Mouse (Mus musculus) E14TG2a.4 (cell line): ENCODE data around the gene Rrp9.
A peak's percentile ranks its signal among the peaks of the same experiment; 100 is the strongest.

Experiments
- H3K27me3 ChIP-seq: 2 replicates; pipeline ENCODE4 v1.6.1; 2014; ENCODE audit warnings: low read length, control low read depth; ENCODE audit not compliant: insufficient read depth
- H3K36me3 ChIP-seq: 2 replicates; pipeline ENCODE4 v1.6.1; 2014; ENCODE audit warnings: low read length, control low read depth; ENCODE audit not compliant: insufficient read depth
- H3K4me1 ChIP-seq: replicated peaks from 2 replicates; pipeline ENCODE4 v1.6.1; 2014; ENCODE audit warnings: low read depth, low read length, control low read depth
- H3K4me3 ChIP-seq: replicated peaks from 2 replicates; pipeline ENCODE4 v1.5.1; 2014; ENCODE audit warnings: mild to moderate bottlenecking, low read length
- H3K9me3 ChIP-seq: 2 replicates; pipeline ENCODE4 v1.6.1; 2014; ENCODE audit warnings: low read length, control low read depth
- CTCF ChIP-seq: conservative IDR thresholded peaks from 2 replicates; pipeline ENCODE4 v1.5.1; 2014; ENCODE audit warnings: low read length
- NANOG ChIP-seq: IDR thresholded peaks from 2 replicates; pipeline ENCODE4 v1.6.1; 2014; ENCODE audit warnings: borderline replicate concordance, low read length, mixed read lengths
- POU5F1 ChIP-seq: IDR thresholded peaks from 2 replicates; pipeline ENCODE4 v1.6.1; 2014; ENCODE audit warnings: low read length, borderline replicate concordance

The Rrp9 gene

DNA sequence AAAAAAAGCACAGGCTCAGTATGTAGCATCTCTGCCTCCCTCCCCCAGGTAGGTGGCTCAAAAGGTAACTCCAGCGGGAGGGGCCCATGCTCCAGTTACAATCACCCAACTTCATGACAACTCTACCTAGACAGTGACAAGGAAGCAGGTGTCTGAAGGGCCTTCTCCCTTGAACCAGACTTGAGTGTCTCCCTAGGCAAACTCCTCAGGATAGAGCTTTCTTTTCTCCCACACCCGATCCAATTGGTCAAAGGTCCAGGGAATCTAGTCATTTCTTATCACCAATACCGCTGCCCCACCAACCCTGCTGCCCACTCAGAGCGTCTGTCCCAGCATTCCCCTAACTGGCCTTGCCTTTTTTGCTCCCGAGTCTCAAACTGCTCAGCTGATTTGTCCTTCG lies 9.0 kb upstream of the Rrp9 start:
- TF ChIP-seq CTCF (no peak), NANOG (no peak), POU5F1 (no peak)
- Histone ChIP-seq H3K36me3 (peaks cover 25% of the 10 kb centered on the region), H3K9me3 (no peaks in the 10 kb centered on the region), H3K4me1 (peaks cover 58% of the 10 kb centered on the region), H3K4me3 (no peak overlapping the region), H3K27me3 (peaks cover 19% of the 10 kb centered on the region)

DNA sequence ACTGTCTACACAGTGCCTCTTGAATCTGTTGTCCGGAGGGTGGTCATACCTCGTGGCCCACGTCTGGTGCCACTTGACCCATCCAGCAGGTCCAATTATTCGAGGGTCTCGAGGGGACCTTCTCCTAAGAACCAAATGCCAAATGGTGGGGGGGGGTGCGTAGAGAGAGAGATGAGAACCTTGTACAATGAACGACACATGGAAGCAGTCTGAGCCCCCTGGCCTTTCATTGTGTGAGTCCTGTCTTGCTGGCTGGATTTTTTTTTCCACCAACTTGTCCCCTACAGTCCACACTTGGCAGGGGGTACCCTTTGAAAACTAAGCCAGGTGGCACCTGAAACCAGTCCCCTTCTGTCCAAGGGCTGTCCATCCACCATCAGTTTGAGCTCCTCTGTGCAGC lies 8.0 kb upstream of the Rrp9 start:
- Histone ChIP-seq H3K27me3 (peaks cover 19% of the 10 kb centered on the region), H3K4me1 (peaks cover 59% of the 10 kb centered on the region), H3K4me3 (no peak overlapping the region), H3K9me3 (no peaks in the 10 kb centered on the region), H3K36me3 (peaks cover 15% of the 10 kb centered on the region)
- no peak for TF ChIP-seq NANOG
- TF ChIP-seq POU5F1: no peak
- no peak for TF ChIP-seq CTCF

DNA sequence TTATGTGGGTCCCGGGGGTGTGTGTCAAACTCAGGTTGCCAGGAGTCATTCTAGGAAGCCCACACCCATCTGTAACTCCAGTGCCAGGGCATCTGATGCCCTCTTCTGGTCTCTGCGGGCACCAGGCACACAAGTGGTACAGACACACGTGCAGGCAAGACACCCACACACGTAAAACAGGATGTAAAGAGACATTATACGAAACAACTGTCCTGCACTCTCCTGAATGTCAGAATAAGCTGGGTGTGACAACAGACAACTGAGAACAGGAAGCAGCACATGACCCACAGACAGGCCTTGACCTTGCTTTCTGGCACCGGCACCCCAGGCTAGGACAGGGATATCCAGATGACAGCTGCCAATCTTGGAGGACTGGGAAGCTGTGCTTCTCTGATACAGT lies 6.4 kb upstream of the Rrp9 start:
- H3K4me1 ChIP-seq: peaks cover 60% of the 10 kb centered on the region

DNA sequence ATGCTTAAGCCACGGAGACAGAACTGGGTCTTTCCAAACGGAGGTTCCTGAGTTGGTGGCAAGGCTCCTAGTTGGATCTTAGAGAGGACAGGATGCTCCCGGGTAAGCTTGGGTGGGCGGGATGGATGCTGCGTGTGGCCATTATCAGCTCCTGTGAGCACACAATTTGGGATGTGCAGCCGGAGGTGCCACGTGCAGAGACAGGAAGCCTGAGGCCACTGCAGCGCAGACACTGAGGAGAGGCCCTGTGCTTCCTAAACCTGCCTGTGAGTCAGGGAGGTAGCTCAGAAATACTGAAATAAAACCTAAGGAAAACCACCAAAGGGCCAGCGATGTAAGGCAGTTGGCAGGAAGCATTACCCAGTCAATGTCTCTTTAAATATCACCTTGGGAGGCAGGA lies 6.0 kb upstream of the Rrp9 start:
- Histone ChIP-seq H3K9me3 (no peaks in the 10 kb centered on the region), H3K4me3 (no peak overlapping the region), H3K4me1 (peaks cover 61% of the 10 kb centered on the region), H3K36me3 (no peaks in the 10 kb centered on the region), H3K27me3 (peaks cover 16% of the 10 kb centered on the region)
- TF ChIP-seq CTCF: no peak
- no peak for TF ChIP-seq POU5F1
- TF ChIP-seq NANOG: no peak

More for the DNA sequence above, 6.4 kb upstream of the Rrp9 start:
- TF ChIP-seq NANOG (no peak), CTCF (no peak), POU5F1 (no peak)
- Histone ChIP-seq H3K36me3 (peaks cover 1% of the 10 kb centered on the region; the same call in 1 of the 2 replicates), H3K4me3 (no peak overlapping the region), H3K27me3 (peaks cover 16% of the 10 kb centered on the region), H3K9me3 (no peaks in the 10 kb centered on the region)

DNA sequence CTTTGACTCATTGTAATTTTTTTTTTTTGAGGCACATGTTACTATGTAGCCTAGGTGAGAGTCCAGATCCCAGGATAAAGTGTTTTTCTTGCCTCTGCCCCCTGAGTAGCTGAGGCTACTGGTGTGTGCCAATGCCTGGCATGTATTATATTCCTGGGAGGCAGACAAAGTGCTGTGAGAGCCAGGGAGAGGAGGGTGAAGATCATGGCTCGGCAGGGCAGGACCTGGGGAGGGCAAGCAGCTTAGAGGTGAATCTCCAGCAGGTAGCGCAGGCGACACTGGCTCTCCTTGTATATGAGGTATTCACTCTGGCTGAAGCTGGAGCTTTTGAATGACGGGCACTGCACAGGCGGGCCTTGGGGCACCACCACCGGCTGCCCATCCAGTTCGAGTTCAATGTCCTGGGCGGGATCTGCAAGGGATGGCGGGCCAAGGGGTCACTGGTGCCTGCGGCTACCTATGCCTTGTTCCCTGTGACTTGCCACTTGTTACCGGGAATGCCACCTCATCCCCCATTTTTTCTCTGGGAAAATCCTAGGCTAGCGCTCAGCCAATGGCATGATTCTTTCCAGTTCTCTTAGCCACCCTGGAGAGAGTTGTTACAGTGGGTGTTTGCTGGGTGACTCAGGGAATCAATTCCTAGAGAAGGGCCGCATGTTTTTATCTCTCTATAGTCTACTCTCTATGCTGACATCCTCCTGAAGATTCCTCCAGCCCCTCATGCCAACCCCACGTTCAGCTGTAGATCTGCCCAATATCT lies 4.6 kb upstream of the Rrp9 start:
- TF ChIP-seq POU5F1: no peak
- TF ChIP-seq CTCF: no peak
- no peak for TF ChIP-seq NANOG
- peak overlapping the region; percentile 69 for H3K4me3 ChIP-seq
- no peaks in the 10 kb centered on the region for H3K36me3 ChIP-seq
- peaks cover 9% of the 10 kb centered on the region for H3K27me3 ChIP-seq
- no peaks in the 10 kb centered on the region for H3K9me3 ChIP-seq
- peaks cover 67% of the 10 kb centered on the region for H3K4me1 ChIP-seq

DNA sequence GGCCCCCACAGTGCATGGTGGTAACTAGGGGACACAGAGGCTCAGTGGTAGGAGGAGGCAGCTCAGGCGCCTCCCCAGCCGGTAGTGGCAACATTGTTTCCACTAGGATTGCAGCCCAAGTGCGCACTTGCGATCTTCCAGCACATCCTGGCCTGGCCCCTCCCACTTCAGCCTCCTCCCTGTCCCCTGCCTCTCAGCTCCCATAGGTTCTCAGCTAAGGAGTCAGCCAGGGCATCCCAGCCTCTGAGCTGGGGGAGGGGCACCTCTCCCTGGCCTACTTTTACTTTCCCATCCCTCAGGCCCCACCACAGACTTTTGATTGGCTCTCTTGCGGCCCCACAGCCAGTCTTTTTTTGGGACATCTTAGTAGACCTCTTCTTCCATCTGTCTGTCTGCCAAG lies 3.9 kb upstream of the Rrp9 start:
- Histone ChIP-seq H3K36me3 (no peaks in the 10 kb centered on the region), H3K4me3 (peak overlapping the region; percentile 69), H3K9me3 (no peaks in the 10 kb centered on the region), H3K27me3 (peaks cover 3% of the 10 kb centered on the region), H3K4me1 (peaks cover 71% of the 10 kb centered on the region)
- no peak for TF ChIP-seq POU5F1
- no peak for TF ChIP-seq CTCF
- TF ChIP-seq NANOG: no peak

DNA sequence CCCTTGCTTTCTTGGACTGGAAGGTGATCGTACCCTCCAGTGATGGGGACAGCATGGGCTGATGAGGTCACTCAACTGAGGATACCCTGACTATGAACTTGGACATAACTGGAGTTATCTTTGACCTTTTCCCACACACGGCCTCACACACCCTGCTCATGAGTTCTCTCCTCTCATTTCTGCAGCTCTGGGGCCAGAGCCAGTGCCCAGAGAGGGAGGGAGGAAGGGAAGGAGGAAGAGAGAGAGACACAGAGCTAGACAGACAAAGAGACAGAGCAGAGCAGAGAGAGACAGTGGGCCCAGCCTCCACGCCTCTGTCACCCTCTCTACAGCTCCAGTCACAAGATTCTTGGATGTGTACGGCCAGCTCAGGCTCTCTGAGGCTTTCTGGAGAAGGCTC lies 3.4 kb upstream of the Rrp9 start:
- Histone ChIP-seq H3K4me1 (peaks cover 71% of the 10 kb centered on the region), H3K4me3 (no peak overlapping the region), H3K27me3 (no peaks in the 10 kb centered on the region), H3K36me3 (no peaks in the 10 kb centered on the region), H3K9me3 (no peaks in the 10 kb centered on the region)
- TF ChIP-seq CTCF: no peak
- no peak for TF ChIP-seq POU5F1
- no peak for TF ChIP-seq NANOG

DNA sequence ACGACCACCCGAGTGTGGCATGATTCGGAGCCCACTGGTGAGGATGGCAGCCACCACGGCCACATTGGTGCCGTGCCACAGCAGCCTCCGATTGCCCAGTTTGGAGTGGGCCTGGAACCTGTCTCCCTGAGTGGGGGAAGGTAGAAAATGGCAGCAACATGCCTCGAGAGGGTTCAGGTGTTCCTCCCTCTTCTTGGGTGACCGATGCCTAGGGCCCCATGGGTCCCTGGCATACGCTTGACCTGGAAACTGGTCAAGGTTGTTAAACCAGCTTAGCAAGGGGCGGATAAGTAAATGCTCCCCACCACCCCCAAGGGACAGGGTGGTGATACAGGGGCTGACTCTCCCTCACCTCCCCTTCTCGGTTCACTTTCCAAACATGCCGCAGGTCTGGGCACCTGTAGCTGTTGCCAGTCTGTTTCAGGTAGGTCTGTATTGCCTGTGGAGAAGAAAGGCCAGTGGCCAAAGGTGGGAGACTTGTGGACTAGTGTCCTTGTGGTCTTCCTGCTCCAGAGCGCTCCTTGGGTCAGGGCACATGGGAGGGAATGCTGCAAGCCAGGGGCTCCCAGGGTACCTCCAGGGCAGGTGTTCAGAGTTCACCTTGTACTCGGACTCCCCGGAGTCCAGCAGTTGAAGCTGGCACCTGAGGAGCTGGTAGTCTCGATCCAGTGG lies 2.5 kb upstream of the Rrp9 start:
- Histone ChIP-seq H3K36me3 (no peaks in the 10 kb centered on the region), H3K9me3 (no peaks in the 10 kb centered on the region), H3K4me3 (no peak overlapping the region), H3K27me3 (no peaks in the 10 kb centered on the region), H3K4me1 (peaks cover 77% of the 10 kb centered on the region)
- TF ChIP-seq CTCF (no peak), POU5F1 (no peak), NANOG (no peak)
